Mouse (Mus musculus): ENCODE measurements around the gene Tctn1. TPM values are rescaled to one million over a fixed set of nuclear protein-coding genes. Genes with fewer than 3 reads are reported as not detected.

The Tctn1 gene
- total RNA-seq, 2 experiments from 2014 or later = 3.6 TPM; not detected in 1

DNA sequence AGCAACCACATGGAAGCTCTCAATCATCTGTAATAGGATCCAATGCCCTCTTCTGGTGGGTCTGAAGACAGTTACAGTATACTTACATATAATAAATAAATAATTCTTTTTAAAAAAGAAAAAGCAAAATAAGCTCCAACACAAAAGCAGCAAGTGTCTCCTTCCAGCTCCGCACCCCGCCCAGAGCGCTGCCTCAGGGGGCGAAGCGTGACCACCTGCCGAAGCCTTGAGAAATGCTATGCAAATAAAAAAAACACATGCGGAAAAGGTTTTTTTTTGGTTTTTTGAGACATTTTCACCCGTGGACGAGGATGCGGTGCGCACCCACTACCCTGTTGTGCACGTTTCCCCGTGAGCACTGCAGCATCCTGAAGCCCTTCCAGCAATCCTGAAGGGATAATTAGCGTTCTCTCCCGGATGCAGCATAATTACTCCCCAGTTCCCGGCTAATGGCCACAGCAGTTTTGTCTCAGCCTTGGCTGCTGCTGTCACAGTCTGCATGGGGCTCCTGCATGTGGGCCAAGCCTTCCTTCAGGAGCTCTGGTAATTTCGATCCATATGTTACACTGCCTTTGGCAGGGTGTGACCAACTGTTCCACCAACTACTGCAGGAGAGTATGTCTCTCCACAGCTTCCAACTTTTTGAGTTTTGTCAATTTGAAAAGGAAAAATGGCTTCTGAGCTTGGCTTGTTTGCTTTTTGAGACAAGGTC, 12.2 kb downstream of the Tctn1 start:
- ATAC-seq (replicated peaks; ENCODE audit: low FRiP score, poor library complexity, severe bottlenecking) = no peak

DNA sequence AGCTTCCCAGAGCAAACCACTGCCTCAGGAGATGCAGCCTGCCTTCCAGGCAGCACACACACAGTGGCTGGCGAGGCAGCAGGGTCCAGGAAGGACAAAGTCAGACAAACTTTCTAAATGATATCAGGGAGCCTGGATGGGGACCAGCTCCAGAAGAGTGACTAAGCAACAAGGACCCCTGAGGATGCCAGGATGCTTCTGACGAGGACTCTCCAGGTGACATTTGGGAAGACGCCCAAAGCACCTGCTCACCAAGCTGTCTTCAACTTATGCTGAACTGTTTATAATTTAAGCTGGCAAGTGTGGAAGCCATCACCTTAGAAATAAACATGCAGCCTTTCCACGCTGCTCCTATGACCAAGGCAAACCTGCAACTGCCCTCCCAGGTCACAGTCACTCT, 15.0 kb downstream of the Tctn1 start:
- ATAC-seq (replicated peaks; ENCODE audit: low FRiP score, poor library complexity, severe bottlenecking) = no peak

DNA sequence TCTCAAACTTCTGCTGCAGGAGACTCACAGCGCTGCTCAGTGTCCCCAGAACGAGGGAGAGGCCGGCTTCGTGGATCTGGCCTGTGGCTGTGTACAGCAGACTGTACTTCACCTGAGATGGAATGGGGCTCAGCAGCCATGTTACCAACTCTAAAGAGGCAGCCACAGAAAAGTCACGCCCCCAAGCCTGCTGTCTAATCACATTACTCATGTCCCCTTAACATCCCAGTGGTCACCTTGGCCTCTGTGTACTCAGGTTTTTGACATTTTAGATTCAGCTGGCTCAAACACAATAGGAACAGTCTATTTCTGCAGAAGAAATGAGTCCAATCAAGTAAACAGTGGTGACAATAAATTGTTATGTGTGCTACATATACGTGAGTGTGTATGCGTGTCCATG, 16.3 kb downstream of the Tctn1 start:
- ATAC-seq (replicated peaks; ENCODE audit: low FRiP score, poor library complexity, severe bottlenecking) = no peak

DNA sequence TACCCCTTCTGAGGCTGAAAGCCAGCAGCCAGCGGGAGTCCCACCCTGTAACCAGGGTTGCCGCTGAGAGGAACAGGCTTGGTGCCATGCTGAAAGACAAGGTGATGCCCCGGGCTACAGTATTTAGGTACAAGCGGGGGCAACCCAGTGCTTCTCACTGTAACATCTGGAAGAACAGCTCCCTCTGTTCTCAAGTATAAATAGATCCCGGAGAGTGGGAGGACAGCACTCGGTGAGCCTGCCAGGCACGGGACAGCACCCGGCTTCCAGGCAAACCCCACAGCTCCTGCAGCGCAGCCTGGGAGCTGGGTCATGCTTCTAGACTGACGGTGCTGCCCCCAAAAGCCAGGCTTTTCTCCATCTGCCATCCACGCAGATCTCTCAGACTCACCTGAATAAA, 16.7 kb downstream of the Tctn1 start:
- no peak for ATAC-seq (replicated peaks; ENCODE audit: low FRiP score, poor library complexity, severe bottlenecking)

DNA sequence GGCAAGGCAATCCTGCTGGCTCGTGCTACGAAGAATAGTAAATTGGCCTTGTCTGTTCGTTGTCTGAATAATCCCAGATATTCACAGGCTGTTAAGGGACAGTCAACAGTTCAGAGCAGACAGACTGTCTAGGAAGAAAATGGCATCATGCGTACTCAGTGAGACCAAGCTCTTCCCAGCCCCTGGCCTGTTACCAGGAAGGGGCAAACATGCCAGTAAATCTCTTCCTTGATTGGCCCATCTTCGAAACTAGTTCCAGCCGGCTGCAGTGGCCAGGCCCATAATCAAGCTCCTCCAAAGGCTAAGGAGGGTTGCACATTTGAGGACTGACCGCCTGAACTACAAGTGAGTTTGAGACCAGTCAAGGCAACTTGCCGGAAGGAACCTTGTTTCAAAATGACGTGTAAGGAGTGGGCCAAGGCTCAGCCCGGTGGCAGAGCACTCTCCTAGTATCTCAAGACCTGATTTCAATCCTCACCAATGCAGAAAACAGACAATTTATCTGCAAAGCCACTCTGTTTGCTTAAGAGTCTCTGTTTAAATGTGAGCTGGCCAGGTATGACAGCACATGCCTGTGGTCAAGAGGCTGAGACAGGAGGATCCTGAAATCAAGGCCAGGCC, 17.6 kb downstream of the Tctn1 start:
- no peak for ATAC-seq (replicated peaks; ENCODE audit: low FRiP score, poor library complexity, severe bottlenecking)

DNA sequence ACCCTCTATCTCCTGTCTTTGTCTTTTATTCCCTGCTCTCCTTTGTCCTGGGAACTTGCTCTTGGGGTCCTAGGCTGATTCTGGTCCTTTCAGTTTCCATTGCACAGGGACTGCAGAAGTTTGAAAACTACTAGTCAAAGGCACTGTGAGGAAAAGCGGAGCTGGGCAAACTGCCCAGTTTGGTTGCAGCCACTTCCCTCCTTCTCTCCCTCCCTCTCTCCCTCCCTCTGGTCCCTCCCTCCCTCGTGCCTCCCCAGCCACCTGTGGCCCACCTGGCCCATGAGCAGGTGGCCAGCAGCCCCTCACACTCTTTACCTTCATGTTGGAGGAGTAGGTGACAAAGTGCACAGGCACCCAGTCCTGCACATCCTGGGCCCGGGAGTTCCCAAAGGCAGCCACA, 19.1 kb downstream of the Tctn1 start:
- no peak for ATAC-seq (replicated peaks; ENCODE audit: low FRiP score, poor library complexity, severe bottlenecking)

DNA sequence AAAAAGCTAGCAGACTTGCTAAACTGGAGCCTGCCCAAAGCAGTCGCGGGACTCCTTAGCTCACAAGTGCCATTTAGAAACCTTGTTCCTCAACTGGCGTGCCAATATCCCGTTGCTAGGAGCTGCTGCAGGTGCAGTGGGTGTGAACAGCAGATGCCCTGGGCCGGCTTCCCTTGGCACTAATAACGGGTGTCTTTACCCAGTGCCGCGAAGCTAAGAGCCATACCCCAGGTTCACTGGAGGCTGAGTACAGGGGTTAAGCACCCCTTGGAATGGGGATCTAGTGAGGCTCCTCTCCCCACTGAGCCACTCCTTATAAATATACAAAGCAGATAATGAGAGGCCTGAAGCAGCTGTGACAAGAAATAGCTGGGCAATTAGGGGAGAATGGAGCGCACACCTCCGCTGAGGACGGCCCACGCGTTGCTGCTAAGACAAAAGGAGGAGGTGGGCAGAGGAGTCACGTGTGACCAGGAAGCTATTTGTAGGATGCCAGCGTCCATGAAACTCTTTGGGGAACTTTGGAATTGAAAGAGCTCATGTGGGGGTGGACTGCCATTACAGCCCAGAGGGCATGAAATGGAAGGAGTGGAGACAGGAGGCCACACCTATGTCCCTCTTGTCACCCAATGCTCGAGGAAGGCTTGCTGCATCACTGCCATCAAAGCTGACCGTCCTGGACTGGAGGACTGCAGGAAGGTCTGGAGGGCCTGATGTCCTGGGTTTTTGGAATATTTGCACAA, 20.3 kb downstream of the Tctn1 start:
- no peak for ATAC-seq (replicated peaks; ENCODE audit: low FRiP score, poor library complexity, severe bottlenecking)

DNA sequence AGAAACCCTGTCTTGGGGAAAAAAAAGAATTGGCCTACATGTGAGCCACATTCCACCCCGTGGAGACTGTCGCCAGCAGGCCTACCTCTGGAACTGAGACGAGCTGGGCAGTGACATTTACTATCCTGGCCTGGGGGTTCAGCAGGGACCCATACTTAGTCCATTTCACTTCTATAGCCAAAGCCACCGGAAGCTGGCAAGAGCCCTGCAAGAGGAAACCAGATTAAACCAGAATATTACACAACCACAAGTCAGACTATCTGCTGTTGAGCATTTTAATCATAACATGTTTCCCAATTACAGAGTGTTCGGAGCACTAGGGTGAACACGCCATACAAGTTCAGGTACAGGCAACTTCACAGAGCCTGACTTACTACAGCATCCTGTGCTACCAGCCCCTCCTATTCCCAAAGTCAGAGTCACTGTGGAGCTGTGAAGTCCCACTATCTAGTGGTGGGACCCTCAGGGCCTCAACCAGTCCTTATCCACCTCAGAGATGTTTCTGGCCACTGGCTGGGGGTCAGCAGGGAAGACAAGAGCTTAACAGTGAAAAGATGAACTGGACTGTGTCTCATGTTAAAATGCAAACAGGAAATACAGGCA, 21.6 kb downstream of the Tctn1 start:
- no peak for ATAC-seq (replicated peaks; ENCODE audit: low FRiP score, poor library complexity, severe bottlenecking)

DNA sequence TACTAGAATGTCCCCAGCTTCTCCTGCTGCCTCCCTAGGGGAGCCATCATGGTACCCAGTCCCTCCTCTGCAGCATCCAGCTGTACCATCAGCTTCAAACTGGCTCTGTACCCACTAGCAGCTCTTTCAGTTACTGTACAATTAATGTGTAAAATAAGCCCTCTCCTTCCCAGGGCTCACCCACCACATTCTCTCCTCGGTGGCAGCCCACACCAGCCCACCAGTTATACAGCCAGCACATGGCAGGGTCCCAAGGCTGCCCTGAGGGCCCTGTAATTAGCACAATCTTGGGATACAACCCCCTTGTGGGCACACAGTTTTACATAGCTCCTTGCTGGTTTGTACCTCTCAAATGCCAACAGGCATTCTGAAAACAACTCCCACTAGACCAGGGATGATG, 23.3 kb downstream of the Tctn1 start:
- no peak for ATAC-seq (replicated peaks; ENCODE audit: low FRiP score, poor library complexity, severe bottlenecking)

DNA sequence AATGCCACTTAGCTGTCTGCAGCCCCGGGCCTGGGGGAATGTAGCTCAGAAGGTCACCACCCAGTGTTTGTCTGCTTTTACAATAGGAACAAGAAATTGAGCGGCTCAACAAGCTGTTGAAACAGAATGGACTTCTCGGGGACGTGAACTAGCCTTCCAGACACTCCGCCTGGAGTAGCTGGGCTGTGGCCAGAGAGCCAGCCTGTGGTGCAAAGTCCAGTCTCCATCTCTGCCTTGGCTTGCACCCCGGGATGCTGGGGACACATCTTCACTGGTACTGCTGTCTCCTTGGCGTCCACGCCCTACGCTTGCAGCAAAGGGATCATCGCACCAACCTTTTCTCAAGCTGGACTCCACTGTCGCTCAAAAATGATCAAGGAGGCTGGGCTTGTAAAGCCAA, 23.7 kb downstream of the Tctn1 start:
- no peak for ATAC-seq (replicated peaks; ENCODE audit: low FRiP score, poor library complexity, severe bottlenecking)

DNA sequence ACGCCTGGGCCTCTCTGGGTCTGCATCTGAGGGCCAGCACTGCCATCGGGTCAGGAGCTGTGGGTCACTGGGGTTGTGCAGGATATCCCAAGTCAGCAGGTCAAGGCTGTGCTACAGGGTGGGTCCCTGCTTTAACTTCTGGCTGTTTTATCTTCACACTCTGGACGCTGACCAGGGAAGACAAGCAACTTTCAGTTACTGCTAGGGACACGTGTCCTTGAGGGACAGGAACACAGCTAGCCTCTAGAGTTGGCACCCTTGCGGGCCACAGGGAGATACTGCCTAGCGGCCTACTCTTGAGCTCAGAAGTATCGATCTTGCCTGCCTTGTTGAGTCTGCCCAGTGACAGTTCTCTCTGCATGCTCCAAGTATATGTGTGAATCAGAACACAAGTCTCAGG, 24.6 kb downstream of the Tctn1 start:
- ATAC-seq (replicated peaks; ENCODE audit: low FRiP score, poor library complexity, severe bottlenecking) = no peak

DNA sequence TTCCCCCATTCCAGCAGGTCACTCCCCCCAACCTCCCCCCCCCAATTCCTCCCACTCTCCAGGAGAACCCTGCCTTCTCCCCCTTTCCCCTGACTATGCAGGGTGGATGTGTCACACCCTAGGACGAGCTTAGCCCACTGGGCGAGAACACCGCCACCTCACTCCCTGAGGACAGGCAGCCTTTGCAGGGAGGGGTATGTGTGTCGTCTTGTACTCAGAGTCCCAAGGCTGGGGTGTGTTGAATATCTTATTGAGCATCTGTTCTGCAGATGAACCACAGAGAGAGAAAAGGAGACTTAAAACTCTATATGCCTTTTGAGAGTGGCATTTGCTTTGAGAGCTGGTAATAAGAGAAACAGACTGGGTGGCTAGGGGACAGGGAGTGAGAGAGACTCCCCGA, 27.1 kb downstream of the Tctn1 start:
- no peak for ATAC-seq (replicated peaks; ENCODE audit: low FRiP score, poor library complexity, severe bottlenecking)

DNA sequence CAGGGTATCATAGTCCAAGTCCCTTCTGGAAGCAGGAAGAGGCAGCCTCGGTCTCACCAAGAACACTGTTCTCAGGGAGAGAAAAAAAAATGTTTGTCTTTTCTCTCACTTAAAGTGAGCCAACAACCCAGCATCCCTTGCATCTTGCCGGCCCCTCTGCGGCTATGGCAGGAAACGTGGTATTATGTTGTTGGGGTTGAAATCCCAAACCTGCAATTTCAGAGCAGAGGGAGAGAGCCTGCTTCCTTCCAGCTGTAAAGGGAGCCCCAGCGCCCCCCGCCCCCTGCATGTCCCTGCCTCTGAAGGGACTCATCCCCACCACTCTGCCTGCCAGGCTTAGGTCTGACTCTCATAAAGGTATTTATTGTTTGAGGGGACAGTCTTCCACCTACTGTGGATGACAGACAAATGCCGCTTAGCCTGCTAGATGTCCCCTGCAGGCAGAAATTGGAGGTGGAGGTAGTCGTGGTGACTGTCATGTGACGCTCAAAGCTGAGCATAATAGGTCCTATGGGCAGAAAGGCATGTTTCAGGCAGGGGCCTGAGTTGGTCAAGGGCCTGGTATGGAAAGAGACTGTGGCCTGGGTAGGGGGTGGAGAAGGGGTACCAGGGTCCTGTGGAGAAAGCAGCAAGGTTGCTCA, 28.9 kb downstream of the Tctn1 start:
- ATAC-seq (replicated peaks; ENCODE audit: low FRiP score, poor library complexity, severe bottlenecking) = no peak

DNA sequence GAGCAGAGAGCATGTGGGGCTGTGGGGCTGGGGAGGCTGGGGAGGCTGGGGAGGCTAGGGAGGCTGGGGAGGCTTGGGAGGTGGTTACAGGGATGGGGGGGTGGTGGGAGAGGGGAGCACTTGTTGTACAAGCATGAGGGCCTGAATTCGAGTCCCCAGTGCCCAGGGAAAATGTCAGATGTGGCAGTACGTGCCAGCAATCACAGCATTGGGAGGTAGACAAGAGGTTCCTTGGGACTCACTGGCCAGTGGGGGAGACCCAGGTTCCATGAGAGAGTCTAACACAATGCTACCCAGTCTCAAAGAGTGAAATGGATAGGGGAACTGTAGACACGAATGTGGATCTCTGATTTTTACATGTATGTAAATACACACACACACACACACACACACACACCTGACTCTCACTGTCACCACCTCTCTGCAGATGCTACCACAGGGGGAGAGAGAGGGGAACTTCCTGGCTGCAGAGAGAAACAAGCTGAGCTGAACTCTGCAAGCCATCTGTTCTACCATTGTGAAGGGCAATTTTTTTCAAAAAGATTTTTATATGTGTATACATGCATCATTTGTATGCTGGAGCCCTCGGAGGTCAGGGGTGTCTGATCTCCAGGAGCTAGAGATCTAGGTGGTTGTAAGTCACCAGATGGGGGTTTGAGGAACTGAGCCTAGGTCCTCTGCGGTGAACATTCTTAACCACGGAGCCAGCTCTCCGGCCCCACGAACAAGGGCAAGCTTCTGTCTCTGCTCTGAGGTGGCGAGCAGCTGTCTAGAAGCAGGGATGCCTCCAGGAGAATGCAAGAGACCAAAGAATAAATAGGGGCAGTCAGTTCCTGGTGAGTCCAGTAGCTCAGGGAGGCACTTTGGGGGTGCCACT, 29.7 kb downstream of the Tctn1 start:
- no peak for ATAC-seq (replicated peaks; ENCODE audit: low FRiP score, poor library complexity, severe bottlenecking)

DNA sequence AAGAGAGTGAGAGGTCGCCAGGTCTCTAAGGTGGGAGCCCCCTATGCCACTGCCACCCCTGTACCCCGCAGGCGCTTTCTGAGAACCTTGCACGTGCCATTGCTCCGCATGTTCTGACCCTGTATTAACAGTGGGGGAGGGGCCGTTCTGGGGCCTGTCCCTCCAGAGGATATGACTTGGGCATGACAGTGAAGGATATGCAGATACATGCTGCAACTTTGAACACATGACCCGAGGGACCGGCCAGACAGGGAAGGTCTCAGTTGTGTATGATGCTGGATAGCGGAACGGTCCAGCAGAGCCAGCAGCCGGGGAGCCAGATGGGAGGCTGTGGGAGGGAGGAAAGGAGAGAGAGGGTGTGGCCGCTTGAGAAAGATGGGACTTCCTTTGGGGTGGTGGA, 30.6 kb downstream of the Tctn1 start:
- no peak for ATAC-seq (replicated peaks; ENCODE audit: low FRiP score, poor library complexity, severe bottlenecking)

DNA sequence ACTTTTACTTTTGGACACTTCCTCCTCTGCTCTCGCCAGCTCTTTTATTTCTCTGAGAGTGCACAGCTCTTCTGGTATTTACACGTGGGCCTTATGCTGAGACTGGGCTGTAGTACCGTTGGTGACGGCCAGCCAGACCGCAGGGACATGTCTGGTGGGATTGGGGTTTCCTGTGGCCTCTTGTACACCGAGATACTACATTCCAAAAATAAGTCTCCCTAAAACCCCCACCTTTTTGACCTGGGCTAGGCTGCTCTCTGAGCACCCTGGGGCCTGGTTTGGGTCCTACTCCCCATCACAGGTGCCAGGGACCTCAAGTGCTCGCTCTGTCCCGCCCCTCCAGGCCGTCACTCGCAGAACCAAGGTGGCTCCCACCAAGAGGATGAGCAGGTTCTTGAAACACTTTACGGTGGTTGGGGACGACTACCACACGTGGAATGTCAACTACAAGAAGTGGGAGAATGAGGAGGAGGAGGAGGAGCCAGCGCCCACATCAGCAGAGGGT, 31.1 kb downstream of the Tctn1 start:
- no peak for ATAC-seq (replicated peaks; ENCODE audit: low FRiP score, poor library complexity, severe bottlenecking)

DNA sequence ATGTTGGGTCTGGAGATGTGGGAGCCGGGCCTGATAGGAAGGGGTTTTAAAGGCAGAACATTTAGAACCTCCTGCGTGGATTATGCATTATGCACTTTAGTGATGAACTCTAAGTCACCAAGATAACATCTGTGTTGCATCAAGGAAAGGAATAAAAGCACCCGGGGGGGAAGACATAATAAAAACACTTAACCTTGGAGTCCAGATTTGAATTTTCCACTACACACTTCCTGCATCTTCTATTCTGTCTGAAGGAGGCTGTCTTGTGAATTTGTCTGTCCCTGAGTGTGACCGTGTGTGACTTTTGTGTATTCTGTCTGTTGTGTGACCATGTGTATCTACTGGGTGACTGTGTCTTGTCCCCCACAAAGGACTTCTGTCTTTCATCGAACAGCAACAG, 32.3 kb downstream of the Tctn1 start:
- ATAC-seq (replicated peaks; ENCODE audit: low FRiP score, poor library complexity, severe bottlenecking) = no peak

DNA sequence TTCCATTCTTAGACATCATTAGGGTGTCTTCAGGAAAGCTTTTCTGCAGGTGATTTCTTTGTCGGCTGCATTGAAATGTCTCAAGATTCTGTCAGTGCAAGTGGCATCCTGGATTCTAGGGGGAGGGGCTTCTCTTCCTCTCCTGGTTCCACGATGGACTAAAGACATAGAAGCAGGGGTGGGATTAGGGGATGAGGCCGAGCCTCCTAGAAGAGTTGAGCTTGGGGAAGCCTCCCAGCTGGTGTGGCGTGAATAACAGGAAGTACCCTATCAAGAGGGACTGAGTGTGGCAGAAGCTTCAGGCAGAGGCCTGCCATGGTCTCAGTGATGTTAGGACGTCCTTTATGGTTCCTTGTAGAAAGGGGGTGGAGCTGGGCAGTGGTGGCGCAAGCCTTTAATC, 32.8 kb downstream of the Tctn1 start:
- ATAC-seq (replicated peaks; ENCODE audit: low FRiP score, poor library complexity, severe bottlenecking) = no peak

DNA sequence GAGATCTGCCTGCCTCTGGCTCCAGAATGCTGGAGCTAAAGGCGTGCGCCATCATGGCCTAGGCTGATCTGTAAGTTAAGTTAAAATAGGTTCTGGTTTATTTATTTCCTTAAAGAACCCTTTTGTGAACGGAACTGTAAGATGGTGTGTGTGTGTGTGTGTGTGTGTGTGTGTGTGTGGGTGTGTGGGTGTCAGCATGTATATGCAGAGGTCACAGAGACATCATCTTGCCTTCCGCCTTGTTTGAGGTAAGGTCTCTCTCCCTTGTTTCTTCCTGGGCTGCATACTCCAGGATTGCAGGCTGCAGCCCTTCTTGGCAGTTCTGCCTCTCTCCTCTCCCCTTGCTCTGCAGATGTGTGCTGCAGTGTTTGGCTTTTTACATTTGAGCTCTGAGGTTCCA, 33.4 kb downstream of the Tctn1 start:
- ATAC-seq (replicated peaks; ENCODE audit: low FRiP score, poor library complexity, severe bottlenecking) = no peak

All from erythroblast, adult 5-6 weeks (primary cell).